10 mouse cellular contexts compared by ENCODE assay signal in the genomic region with DNA sequence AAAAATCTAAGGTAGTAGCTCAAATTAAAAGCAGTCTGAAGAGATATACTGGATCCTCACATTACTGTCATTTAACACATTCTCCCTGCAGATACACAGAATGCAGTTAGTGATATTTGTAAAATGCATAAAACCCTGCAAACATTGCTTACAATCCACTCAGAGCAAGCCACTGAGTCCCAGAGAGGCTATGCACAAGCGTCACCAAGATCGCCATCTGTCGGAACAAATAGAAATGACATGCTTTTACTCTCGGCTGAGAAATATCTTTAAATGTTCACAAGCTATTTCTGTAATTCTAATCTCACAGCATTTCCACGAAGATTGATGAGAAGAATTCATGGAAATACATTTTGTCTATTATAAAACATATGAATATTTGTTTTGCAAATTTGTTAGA.
DNase-seq lines count a peak whose midpoint lies in the region; ATAC-seq and TF ChIP-seq lines count a peak whose summit lies in the region.
"Had no signal": no experiment of that assay in that cellular context is flagged by ENCODE, and none has a peak within 500 bp of the region (broad histone marks: within the 10 kb centered on the region; RNA-seq: fewer than 3 reads in every experiment).

No protein-coding gene starts in this region.

- whole genome bisulfite sequencing in intestine, postnatal 0 days: 31% methylated on average over 5 of the region's 5 CpGs
- WGBS in intestine, embryonic 15.5 days: 36% methylated on average over 5 of the region's 5 CpGs
- 31% methylated on average over 5 of the region's 5 CpGs for WGBS in midbrain, postnatal 0 days
- WGBS in midbrain, embryonic 10.5 days: 47% methylated on average over 5 of the region's 5 CpGs
- 29% methylated on average over 5 of the region's 5 CpGs for WGBS in heart, embryonic 11.5 days (ENCODE audit: insufficient replicate concordance)

- H3K36me3 ChIP-seq in intestine, postnatal 0 days (ENCODE audit: control insufficient read depth, insufficient read depth): no peaks in the 10 kb centered on the region
- no peaks in the 10 kb centered on the region for H3K36me3 ChIP-seq in intestine, embryonic 15.5 days
- H3K36me3 ChIP-seq in midbrain, postnatal 0 days (ENCODE audit: insufficient read depth, low read length): no peaks in the 10 kb centered on the region
- no peaks in the 10 kb centered on the region for H3K36me3 ChIP-seq in midbrain, embryonic 10.5 days
- H3K36me3 ChIP-seq in heart, embryonic 11.5 days (ENCODE audit: control insufficient read depth, insufficient read depth, low read length): no peaks in the 10 kb centered on the region
- H3K36me3 ChIP-seq: heart, embryonic 10.5 days had no signal

- peak; percentile 52 for TF ChIP-seq CTCF in intestine, postnatal 0 days (IDR thresholded peaks at IDR 0.05; ENCODE audit: low read depth)
- TF ChIP-seq CTCF in midbrain, postnatal 0 days (IDR thresholded peaks at IDR 0.05): peak; percentile 72

- no peaks in the 10 kb centered on the region for H3K27me3 ChIP-seq in intestine, postnatal 0 days (replicated peaks; ENCODE audit: control insufficient read depth, insufficient read depth, low read length)
- no peaks in the 10 kb centered on the region for H3K27me3 ChIP-seq in intestine, embryonic 15.5 days (replicated peaks)
- no peaks in the 10 kb centered on the region for H3K27me3 ChIP-seq in midbrain, postnatal 0 days (ENCODE audit: insufficient read depth, low read length)
- no peaks in the 10 kb centered on the region for H3K27me3 ChIP-seq in midbrain, embryonic 10.5 days (ENCODE audit: low read depth, poor library complexity, severe bottlenecking)
- H3K27me3 ChIP-seq in heart, embryonic 11.5 days (ENCODE audit: control insufficient read depth, insufficient read depth, low read length): no peaks in the 10 kb centered on the region

- no peak overlapping the region for H3K4me2 ChIP-seq in intestine, postnatal 0 days (replicated peaks; ENCODE audit: low read depth)
- no peak overlapping the region for H3K4me2 ChIP-seq in intestine, embryonic 15.5 days (replicated peaks)
- H3K4me2 ChIP-seq in midbrain, postnatal 0 days (ENCODE audit: low read depth, low read length, poor library complexity, severe bottlenecking): no peak overlapping the region
- H3K4me2 ChIP-seq in heart, embryonic 11.5 days: no peak overlapping the region

- no peaks in the 10 kb centered on the region for H3K4me1 ChIP-seq in intestine, postnatal 0 days (replicated peaks; ENCODE audit: control insufficient read depth, insufficient read depth, low read length)
- no peaks in the 10 kb centered on the region for H3K4me1 ChIP-seq in intestine, embryonic 15.5 days (replicated peaks)
- H3K4me1 ChIP-seq in midbrain, postnatal 0 days (ENCODE audit: insufficient read depth, low read length): no peaks in the 10 kb centered on the region
- no peaks in the 10 kb centered on the region for H3K4me1 ChIP-seq in midbrain, embryonic 10.5 days
- H3K4me1 ChIP-seq in heart, embryonic 11.5 days (ENCODE audit: control insufficient read depth, insufficient read depth, low read length): no peaks in the 10 kb centered on the region
- H3K4me1 ChIP-seq: heart, embryonic 10.5 days had no signal

- H3K9ac ChIP-seq in intestine, postnatal 0 days (ENCODE audit: low read depth, low read length): no peak overlapping the region
- no peak overlapping the region for H3K9ac ChIP-seq in intestine, embryonic 15.5 days
- H3K9ac ChIP-seq in midbrain, postnatal 0 days (replicated peaks; ENCODE audit: low read length, poor library complexity, severe bottlenecking): no peak overlapping the region
- H3K9ac ChIP-seq in heart, embryonic 11.5 days (ENCODE audit: low read depth, low read length): no peak overlapping the region

- intact Hi-C loops in heart, postnatal 25 days (cut with DNase I): no loop called here

- DNase-seq in midbrain, postnatal 0 days (ENCODE audit: low spot score): peak; percentile 63
- no peak for DNase-seq in midbrain, embryonic 10.5 days (ENCODE audit: low spot score)
- peak; percentile 40 for DNase-seq in brain, adult 2 months (ENCODE audit: low read depth, low spot score)
- DNase-seq in mesoderm, embryonic 11.5 days (ENCODE audit: low read depth, low spot score): peak; percentile 23
- no peak for DNase-seq in heart, postnatal 25 days (ENCODE audit: low spot score)
- DNase-seq: adrenal gland, postnatal 25 days had no signal

- no peaks in the 10 kb centered on the region for H3K9me3 ChIP-seq in intestine, postnatal 0 days (ENCODE audit: control insufficient read depth)
- no peaks in the 10 kb centered on the region for H3K9me3 ChIP-seq in intestine, embryonic 15.5 days
- no peaks in the 10 kb centered on the region for H3K9me3 ChIP-seq in midbrain, postnatal 0 days (ENCODE audit: low read length)
- no peaks in the 10 kb centered on the region for H3K9me3 ChIP-seq in midbrain, embryonic 10.5 days (replicated peaks)
- no peaks in the 10 kb centered on the region for H3K9me3 ChIP-seq in heart, embryonic 11.5 days (replicated peaks; ENCODE audit: control insufficient read depth, low read length)
- H3K9me3 ChIP-seq: heart, embryonic 10.5 days had no signal

- no peak overlapping the region for H3K27ac ChIP-seq in intestine, postnatal 0 days (ENCODE audit: low read depth, low read length)
- no peak overlapping the region for H3K27ac ChIP-seq in intestine, embryonic 15.5 days
- no peak overlapping the region for H3K27ac ChIP-seq in midbrain, postnatal 0 days (ENCODE audit: low read depth, low read length)
- H3K27ac ChIP-seq in midbrain, embryonic 10.5 days (replicated peaks): no peak overlapping the region
- no peak overlapping the region for H3K27ac ChIP-seq in heart, embryonic 11.5 days (ENCODE audit: low read depth, low read length)
- H3K27ac ChIP-seq: heart, embryonic 10.5 days had no signal

- ATAC-seq in intestine, postnatal 0 days: no peak
- no peak for ATAC-seq in intestine, embryonic 15.5 days
- no peak for ATAC-seq in midbrain, postnatal 0 days (ENCODE audit: low FRiP score)
- no peak for ATAC-seq in heart, embryonic 11.5 days (replicated peaks; ENCODE audit: insufficient number of reproducible peaks, low FRiP score, low TSS enrichment)

- no peak overlapping the region for H3K4me3 ChIP-seq in intestine, postnatal 0 days (ENCODE audit: low read depth, low read length)
- no peak overlapping the region for H3K4me3 ChIP-seq in intestine, embryonic 15.5 days (replicated peaks)
- H3K4me3 ChIP-seq in midbrain, postnatal 0 days (ENCODE audit: low read depth, low read length): no peak overlapping the region
- H3K4me3 ChIP-seq in midbrain, embryonic 10.5 days: no peak overlapping the region
- H3K4me3 ChIP-seq in heart, embryonic 11.5 days (ENCODE audit: low read depth, low read length): no peak overlapping the region
- H3K4me3 ChIP-seq: heart, embryonic 10.5 days had no signal

Comparison
In these comparisons a context has a peak if more than half of its experiments do, and no peak if none do; other contexts are left out.
1. DNase-seq: peak in midbrain, postnatal 0 days (single experiment), brain, adult 2 months (single experiment) and mesoderm, embryonic 11.5 days (single experiment); none in midbrain, embryonic 10.5 days (single experiment) and heart, postnatal 25 days (single experiment).